Mouse (Mus musculus) forebrain, embryonic 16.5 days (tissue): ENCODE data around the gene Dpm1. TPM values are rescaled to one million over a fixed set of nuclear protein-coding genes. Genes with fewer than 3 reads are reported as not detected.

Source experiments
- ATAC-seq: fragments of 200-750 bp; cut with Nextera tagmentation; 2 replicates; pipeline ENCODE4 v1.8.0; 2017; ENCODE audit warnings: mild to moderate bottlenecking, moderate library complexity
- H3K27ac ChIP-seq: fragments of 300-500 bp; sonication (generic); 2 replicates; pipeline ENCODE4 v1.5.1; 2014; ENCODE audit warnings: low read length, control low read depth
- H3K27me3 ChIP-seq: fragments of 300-500 bp; sonication (generic); replicated peaks from 2 replicates; pipeline ENCODE4 v1.6.1; 2014; ENCODE audit warnings: low read length; ENCODE audit not compliant: control insufficient read depth, insufficient read depth
- H3K36me3 ChIP-seq: fragments of 300-500 bp; sonication (generic); 2 replicates; pipeline ENCODE4 v1.6.1; 2014; ENCODE audit not compliant: control insufficient read depth, insufficient read depth
- H3K4me1 ChIP-seq: fragments of 300-500 bp; sonication (generic); replicated peaks from 2 replicates; pipeline ENCODE4 v1.6.1; 2014; ENCODE audit warnings: low read length; ENCODE audit not compliant: control insufficient read depth, insufficient read depth
- H3K4me2 ChIP-seq: fragments of 300-500 bp; sonication (generic); 2 replicates; pipeline ENCODE4 v1.6.1; 2014; ENCODE audit warnings: mild to moderate bottlenecking, low read length, control low read depth
- H3K4me3 ChIP-seq: fragments of 300-500 bp; sonication (generic); replicated peaks from 2 replicates; pipeline ENCODE4 v1.5.1; 2014; ENCODE audit warnings: mild to moderate bottlenecking, low read length, control low read depth
- H3K9ac ChIP-seq: fragments of 300-500 bp; sonication (generic); replicated peaks from 2 replicates; pipeline ENCODE4 v1.6.1; 2014; ENCODE audit warnings: low read depth, low read length, control low read depth
- H3K9me3 ChIP-seq: fragments of 300-500 bp; sonication (generic); 2 replicates; pipeline ENCODE4 v1.6.1; 2016; ENCODE audit warnings: low read length; ENCODE audit not compliant: control insufficient read depth
- WGBS: fragments of 180-500 bp; shearing (Covaris S2); extraction: QIAGEN DNeasy Blood & Tissue Kit; methylation state at CpG from one replicate; pipeline ENCODE4 v1.1.7; 2014; 5-methylcytosine and 5-hydroxymethylcytosine counted together
- polyA plus RNA-seq: library from polyadenylated mRNA; unstranded; fragments of >200 nt; fragmentation: Nextera tagmentation; extraction: Ambion mirVana; gene quantifications from 2 replicates; pipeline ENCODE4 v1.2.1, GENCODE M21; 2015

The Dpm1 gene
- polyA plus RNA-seq, 1 experiment from 2014 or later = 65.9 TPM

DNA sequence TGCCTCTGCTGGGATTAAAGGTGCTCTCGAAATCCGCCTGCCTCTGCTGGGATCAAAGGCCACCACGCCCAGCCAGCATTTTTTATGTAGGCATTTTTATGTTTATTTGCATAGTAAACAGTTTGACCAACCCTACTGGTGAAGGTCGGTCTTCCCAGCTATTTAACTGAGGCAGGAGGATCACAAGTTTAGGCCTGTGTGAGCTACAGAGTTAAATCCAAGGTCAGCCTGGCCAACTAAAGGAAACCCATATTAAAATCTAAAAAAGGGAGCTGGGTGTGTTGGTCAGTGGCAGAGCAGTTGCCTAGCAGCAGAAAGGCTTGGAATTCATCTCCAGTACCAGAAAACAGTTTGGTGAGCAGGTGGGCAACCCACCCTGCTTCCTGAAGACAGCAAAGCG, 2.9 kb upstream of the Dpm1 start:
- 94% methylated on average over 5 of the region's 5 CpGs for WGBS
- 0 out of 2 replicates have a peak, but pooled peaks cover 2% of the 10 kb centered on the region for H3K36me3 ChIP-seq
- no peak overlapping the region for H3K4me3 ChIP-seq
- no peak overlapping the region for H3K9ac ChIP-seq
- no peaks in the 10 kb centered on the region for H3K27me3 ChIP-seq
- H3K4me2 ChIP-seq = no peak overlapping the region
- H3K4me1 ChIP-seq = peaks cover 26% of the 10 kb centered on the region
- H3K9me3 ChIP-seq = no peaks in the 10 kb centered on the region
- no peak overlapping the region for H3K27ac ChIP-seq
- no peak for ATAC-seq

DNA sequence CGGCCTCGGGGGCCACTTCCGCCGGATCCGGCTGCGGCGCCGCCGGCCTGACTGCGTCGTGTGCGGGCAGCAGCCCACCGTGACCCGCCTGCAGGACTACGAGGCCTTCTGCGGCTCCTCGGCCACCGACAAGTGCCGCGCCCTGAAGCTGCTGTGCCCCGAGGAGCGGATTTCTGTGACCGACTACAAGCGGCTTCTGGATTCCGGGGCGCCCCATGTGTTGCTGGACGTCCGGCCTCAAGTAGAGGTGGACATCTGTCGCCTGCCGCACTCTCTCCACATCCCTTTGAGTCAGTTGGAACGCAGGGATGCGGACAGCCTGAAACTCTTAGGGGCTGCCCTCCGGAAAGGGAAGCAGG, 1.1 kb upstream of the Dpm1 start:
- 61% methylated on average over 33 of the region's 33 CpGs for WGBS
- no peak overlapping the region for H3K27ac ChIP-seq

DNA sequence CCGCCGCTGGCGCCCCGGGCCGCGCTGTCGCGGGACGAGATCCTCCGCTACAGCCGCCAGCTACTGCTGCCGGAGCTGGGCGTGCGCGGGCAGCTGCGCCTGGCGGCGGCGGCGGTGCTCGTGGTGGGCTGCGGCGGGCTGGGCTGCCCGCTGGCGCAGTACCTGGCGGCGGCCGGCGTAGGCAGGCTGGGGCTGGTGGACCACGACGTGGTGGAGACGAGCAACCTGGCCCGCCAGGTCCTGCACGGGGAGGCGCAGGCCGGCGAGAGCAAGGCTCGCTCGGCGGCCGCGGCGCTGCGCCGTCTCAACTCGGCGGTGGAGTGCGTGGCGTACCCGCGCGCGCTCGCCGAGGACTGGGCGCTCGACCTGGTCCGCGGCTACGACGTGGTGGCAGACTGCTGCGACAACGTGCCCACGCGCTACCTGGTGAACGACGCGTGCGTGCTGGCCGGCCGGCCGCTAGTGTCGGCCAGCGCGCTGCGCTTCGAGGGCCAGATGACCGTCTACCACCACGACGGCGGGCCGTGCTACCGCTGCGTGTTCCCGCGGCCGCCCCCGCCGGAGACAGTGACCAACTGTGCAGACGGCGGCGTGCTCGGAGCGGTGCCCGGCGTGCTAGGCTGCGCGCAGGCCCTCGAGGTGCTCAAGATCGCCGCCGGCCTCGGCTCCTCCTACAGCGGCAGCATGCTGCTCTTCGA, 531 bp upstream of the Dpm1 start:
- Histone ChIP-seq H3K4me3 (peak overlapping the region; percentile 94), H3K36me3 (peaks cover 11% of the 10 kb centered on the region), H3K27ac (peak overlapping the region; percentile 97), H3K4me2 (peak overlapping the region; percentile 95), H3K9me3 (no peaks in the 10 kb centered on the region), H3K9ac (peak overlapping the region; percentile 81), H3K27me3 (no peaks in the 10 kb centered on the region), H3K4me1 (peaks cover 33% of the 10 kb centered on the region)
- WGBS = 2% methylated on average over 96 of the region's 105 CpGs
- ATAC-seq = peak; percentile 67

More for the DNA sequence above, 1.1 kb upstream of the Dpm1 start:
- ATAC-seq = no peak
- Histone ChIP-seq H3K4me2 (peak overlapping the region; percentile 95), H3K9ac (peak overlapping the region; percentile 81), H3K4me3 (peak overlapping the region; percentile 94), H3K27me3 (no peaks in the 10 kb centered on the region), H3K4me1 (peaks cover 33% of the 10 kb centered on the region), H3K36me3 (peaks cover 6% of the 10 kb centered on the region), H3K9me3 (no peaks in the 10 kb centered on the region)

DNA sequence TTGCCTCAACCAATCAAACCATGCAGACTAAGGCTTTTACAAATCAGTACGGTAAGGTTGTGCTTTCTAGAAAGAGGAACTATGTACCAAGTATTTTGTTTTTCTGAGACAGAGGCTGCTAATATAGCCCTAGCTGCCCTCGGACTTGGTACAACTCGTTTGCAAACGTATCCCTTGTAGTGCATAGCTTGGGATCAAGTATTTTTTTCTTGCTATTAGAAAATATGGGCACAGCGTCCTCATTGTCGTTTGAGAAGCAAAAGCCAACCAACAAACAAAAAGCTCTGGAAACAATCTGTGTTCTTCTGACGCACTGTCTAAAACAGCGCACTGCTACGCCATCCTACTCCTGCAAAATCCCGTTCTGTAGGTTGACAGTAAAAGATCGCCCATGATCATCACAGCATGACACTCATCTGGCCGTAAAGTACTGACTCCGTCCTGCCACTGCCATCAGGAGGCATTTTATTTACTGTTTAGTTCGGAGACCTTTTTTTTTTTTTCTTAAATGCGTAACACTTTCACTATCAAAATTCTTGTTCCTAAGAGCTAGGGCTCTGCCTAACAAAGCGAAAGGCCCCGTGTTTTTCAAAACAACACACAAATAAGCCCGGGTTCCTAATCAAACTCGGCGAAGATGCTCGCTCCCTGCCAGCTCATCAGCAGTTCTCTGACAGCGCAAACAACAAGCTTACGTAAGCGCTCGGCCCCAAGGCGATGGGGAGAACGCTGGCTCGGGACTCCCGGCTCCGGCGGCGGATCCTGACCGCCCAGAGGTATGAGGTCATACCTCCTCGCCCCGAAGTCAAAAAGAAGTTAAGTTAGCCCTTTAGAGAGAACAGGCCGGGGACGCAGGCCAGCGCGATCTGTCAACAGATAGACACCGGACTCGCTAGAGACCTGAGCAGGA, 1.0 kb downstream of the Dpm1 start:
- 20% methylated on average over 41 of the region's 41 CpGs for WGBS
- no peak for ATAC-seq
- H3K9ac ChIP-seq = peak overlapping the region; percentile 81

DNA sequence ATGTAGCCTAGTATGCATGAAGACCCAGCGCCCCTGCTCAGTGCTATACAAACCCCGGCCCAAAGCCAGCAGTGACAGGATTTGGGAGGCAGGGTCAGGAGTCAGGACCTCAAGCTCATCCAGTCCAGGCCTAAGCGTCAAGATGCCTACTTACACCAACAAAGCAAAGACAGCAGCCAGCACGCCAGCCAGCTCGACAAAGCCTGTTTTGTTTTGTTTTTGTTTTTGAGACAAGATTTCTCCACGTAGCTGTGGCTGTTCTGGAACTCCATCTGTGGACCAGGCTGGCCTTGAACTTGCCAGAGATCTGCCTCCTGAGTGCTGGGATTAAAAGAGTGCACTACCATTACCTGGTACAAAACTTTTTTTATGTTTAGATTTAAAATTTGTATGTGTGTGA, 7.1 kb downstream of the Dpm1 start:
- Histone ChIP-seq H3K9ac (no peak overlapping the region), H3K4me2 (no peak overlapping the region), H3K4me3 (no peak overlapping the region), H3K27me3 (no peaks in the 10 kb centered on the region), H3K27ac (no peak overlapping the region), H3K9me3 (no peaks in the 10 kb centered on the region), H3K4me1 (peaks cover 8% of the 10 kb centered on the region), H3K36me3 (peaks cover 48% of the 10 kb centered on the region)
- WGBS = 87% methylated on average over 6 of the region's 6 CpGs
- no peak for ATAC-seq

More for the DNA sequence above, 1.0 kb downstream of the Dpm1 start:
- Histone ChIP-seq H3K4me1 (peaks cover 33% of the 10 kb centered on the region), H3K27ac (no peak overlapping the region), H3K4me3 (peak overlapping the region; percentile 94), H3K9me3 (no peaks in the 10 kb centered on the region), H3K27me3 (no peaks in the 10 kb centered on the region), H3K36me3 (peaks cover 20% of the 10 kb centered on the region), H3K4me2 (peak overlapping the region; percentile 86)

DNA sequence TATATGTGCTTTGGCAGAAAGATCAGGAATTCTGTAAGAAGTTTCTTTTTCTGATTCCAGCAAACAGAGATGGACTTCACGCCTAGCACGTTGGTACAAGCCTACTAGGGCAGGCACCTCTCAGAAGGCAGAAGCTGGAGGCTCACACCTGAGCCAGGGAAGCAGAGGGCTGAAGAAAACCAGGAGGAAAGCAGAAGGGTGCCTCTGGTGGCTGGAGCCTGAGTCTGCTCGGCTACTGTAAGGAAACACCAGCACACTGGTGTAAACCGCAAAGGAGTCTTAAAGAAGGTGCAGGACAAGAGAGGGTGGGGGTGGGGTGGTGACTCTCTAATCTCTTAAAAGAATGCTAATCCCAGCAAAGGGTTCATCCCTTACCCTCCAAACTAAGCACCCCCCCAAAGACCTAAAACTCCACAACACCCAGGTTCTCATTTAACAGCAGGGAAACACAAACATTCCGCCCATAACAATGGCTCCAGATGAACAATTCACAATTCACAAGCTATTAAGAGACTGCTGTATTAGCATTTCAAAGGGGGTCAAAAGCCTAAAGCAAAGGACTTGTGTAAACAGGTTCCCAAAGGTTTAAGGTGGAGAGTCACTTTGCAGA, 16.5 kb downstream of the Dpm1 start:
- Histone ChIP-seq H3K27ac (no peak overlapping the region), H3K36me3 (peaks cover 28% of the 10 kb centered on the region), H3K9me3 (no peaks in the 10 kb centered on the region), H3K27me3 (no peaks in the 10 kb centered on the region), H3K4me1 (no peaks in the 10 kb centered on the region), H3K4me2 (no peak overlapping the region), H3K4me3 (no peak overlapping the region), H3K9ac (no peak overlapping the region)
- 46% methylated on average over 5 of the region's 5 CpGs for WGBS
- ATAC-seq = no peak

DNA sequence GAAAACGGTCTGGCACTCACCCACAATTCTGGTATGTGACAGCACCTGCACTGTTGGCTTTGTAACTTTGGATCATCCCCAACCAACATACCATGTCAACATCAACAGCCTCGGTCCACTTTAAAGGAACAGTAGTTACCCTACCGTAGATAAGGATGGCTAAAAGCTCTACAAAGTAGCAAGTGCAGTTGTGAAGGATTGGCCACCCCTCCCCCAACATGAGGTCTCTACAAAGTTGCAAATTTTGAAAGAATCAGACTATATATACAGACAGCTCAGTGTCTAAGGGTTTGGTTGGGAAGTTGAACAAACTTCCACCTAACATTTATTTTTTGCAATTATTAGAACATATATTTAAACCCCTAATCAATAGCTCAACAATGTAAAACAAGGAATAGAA, 22.5 kb downstream of the Dpm1 start:
- H3K4me3 ChIP-seq = no peak overlapping the region
- peaks cover 23% of the 10 kb centered on the region for H3K36me3 ChIP-seq
- no peak for ATAC-seq
- WGBS = over 99% methylated on average over 3 of the region's 3 CpGs
- peak overlapping the region; percentile 99 for H3K27ac ChIP-seq
- no peaks in the 10 kb centered on the region for H3K27me3 ChIP-seq
- no peak overlapping the region for H3K4me2 ChIP-seq
- peaks cover 20% of the 10 kb centered on the region for H3K4me1 ChIP-seq
- no peak overlapping the region for H3K9ac ChIP-seq
- no peaks in the 10 kb centered on the region for H3K9me3 ChIP-seq

DNA sequence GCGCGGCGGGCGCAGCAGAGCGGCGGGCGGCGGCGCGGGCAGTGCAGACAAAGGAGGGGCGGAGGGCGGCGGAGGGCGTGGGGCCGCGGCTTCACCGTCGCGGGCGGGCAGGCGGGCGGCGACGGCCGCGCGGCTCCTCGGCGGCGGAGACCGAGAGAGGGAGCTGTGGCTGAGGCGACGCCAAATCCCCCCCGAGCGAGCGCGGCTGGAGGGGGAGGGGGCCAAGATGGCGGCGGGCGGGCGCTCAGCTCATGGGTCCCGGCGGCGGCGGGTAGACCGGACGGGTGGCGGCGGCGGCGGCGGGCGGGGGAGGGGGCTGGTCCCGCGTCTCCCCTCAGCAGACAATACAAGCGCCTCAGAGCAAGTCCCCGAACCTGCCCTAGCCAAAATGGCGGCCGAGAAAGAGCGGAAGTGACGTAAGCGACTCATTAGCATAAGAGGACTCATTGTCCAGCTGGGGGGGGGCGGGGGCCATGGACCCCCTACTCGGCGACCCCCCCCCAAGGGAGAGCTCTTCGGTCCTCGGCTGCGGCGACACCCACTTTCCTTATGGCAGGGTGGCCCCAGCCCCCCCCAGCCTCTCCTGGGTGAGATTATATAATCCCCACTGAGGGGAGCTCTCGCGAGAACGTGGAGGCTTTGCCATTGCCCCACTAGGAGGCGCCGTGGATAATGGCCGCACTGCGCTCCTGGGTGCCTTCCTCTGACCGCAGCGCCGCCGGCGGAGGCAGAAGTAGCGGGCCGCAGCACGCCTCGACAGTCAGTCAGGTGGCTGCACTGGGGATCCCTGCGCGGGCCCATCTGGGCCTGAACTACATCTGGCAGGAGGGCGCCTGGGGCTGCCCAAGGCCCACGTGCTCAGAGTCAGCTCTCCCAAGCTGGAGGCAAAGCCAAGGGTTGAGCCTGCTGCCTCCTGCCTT, 23.4 kb downstream of the Dpm1 start, which contains the start of gene Adnp:
TSS of gene Adnp (minus strand) at position 388 of the 920 bp plus-strand sequence.
- ATAC-seq = peak; percentile 87
- Histone ChIP-seq H3K27me3 (no peaks in the 10 kb centered on the region), H3K27ac (peak within 1 kb of the TSS; percentile 99), H3K4me2 (peak within 1 kb of the TSS; percentile 77), H3K9ac (peak within 1 kb of the TSS; percentile 100), H3K9me3 (no peaks in the 10 kb centered on the region), H3K4me1 (peaks cover 27% of the 10 kb centered on the region), H3K36me3 (peaks cover 14% of the 10 kb centered on the region), H3K4me3 (peak within 1 kb of the TSS; percentile 97)
- 1% methylated on average over 47 of the region's 89 CpGs for WGBS
